Mouse (Mus musculus): ENCODE measurements around the gene Tprg. TPM values are rescaled to one million over a fixed set of nuclear protein-coding genes. Genes with fewer than 3 reads are reported as not detected.

The Tprg gene
- total and polyA plus RNA-seq, 3 experiments = not detected

DNA sequence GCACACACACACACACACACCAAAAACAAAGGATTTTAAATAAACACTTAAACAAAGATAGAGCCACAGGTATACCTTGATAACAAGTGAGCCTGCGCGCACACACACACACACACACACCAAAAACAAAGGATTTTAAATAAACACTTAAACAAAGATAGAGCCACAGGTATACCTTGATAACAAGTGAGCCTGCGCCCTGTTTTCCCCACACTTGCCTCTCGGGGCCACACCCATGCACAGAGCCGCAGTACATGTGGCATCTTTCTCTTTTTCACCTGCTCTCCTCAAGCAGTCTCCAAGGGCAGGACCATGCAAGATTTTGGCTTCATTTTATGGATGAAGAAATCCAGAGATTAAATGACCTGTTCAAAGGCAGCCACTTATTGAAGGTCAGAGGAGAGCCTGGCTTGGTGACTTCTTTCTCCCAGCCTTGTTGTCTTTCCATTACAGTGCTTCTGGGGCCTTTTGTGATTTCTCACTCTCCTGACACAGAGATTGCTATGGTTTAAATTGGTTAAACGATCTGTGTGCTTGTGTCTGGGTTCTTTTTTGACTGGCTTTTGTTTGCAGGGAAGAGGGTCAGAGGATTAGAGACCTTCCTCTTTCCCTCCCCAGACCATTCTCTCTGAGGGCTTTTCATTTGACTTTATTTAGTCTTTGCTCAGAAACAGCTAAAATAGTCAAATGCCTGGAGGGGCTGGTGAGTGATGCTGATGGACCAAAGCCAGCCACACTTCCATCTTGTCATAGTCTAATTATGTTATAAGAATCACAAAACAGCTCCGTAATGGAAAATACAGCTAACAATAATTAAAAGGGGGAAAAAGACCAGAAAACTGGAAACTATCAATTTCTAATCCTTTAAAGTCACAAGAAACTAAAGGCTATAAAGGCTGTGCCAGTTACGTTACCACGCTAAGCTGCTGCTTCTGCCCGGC, 46.9 kb downstream of the Tprg start:
- DNase-seq = no peak

DNA sequence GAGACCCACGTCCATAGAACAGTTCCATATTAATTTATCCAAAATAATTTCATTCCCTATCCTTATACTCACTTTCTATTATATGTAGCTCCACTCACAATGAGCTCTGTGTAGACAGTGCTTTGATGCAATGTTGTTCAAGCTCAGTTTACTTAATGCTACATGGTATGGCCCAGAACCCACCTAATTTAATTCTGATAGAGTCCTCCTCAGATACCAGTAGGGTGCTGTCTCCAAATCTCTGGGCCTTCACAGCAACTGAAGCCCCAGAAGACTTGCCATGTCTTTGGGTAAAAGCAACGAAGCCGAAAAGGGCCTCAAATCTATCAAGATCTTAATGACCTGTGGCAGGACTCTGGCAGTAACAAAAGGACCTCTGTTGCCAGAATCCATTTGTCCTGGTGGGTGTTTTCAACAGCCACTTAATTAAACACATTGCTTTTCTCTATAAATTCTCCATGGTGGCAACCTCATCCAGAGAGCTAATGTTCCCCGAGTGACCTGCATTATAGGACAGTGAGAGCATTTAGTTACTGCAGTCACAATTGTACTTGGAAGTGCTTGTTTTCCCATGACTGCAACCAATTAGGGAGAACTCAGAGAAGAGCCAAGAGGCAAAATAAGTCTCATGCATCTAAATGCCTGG, 48.6 kb downstream of the Tprg start:
- DNase-seq = no peak

DNA sequence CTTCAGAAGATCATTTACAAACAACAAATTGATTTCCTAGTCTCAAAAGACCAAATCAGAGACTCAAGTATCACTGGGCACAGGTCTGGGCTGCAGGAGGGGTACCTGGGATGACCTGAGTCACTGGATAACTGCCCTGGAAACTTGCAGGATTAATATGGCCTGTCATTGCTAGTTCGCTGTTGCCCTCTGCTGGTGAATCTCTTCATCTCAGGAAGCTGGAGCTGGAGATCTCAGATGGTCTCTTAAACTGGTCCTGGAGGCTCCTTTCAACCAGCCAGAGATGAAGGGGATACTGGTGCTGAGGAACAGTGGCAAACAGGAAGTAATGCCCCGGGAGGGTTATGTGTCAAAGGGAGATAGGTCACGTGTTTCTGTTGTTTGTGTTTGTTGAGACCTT, 63.0 kb downstream of the Tprg start:
- peak; percentile 61 for DNase-seq

DNA sequence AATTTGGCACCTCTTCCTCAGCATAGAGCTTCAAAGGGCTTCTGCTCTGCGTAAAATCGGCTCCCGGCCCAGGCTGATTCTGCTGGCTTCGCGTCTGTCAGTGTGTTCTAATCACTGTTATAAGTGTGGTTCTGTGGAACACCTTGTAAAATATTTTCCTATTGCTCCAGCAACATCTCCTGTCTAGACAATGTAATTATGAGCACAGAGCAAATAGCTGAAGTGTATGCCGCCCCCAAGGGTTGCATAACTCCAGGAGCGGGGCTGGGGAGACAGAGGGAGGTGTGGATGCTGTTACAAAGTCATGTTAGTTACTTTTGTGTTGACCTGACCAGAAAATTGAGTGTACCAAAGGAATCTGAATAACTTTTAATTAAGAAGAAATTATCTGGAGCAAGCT, 81.2 kb downstream of the Tprg start:
- no peak for DNase-seq

DNA sequence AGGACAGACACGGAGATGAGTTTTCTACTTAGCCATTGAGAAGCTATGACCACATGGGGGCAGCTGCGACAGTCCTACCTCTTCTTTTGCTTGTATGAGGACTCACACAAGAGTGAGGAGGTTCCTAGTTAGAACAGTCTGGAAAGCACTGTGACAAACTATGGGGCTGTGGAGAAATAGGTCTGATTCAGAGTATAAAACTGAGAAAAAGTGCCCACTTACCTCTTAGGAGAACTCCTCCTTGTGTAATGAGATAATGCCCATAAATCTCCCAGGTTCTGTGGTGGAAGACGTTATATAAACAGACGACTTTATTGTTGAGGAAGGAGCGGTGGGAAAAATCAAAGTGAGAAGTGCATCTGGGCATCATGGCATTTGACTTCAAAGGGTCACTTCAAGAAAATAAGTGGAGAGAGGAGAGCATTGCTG, 83.4 kb downstream of the Tprg start:
- DNase-seq = no peak

DNA sequence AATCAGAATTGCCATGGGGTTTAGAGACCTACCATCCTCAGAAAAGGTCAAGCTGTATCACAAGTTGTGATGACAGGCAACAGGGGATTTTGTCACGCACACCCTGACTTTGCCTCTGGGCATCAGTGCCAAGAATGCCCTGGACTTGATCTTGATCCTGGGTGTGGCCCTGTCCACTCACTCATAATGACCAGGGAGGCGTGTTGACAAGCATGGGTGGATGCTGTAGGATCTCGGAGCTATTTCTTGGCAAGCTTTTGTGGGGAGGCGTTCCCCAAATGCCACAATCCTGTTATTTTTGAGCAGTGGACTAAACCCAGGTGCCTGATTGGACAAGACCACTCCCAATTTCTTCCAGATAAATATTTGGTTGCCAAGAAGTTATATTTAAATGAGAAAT, 87.5 kb downstream of the Tprg start:
- no peak for DNase-seq

DNA sequence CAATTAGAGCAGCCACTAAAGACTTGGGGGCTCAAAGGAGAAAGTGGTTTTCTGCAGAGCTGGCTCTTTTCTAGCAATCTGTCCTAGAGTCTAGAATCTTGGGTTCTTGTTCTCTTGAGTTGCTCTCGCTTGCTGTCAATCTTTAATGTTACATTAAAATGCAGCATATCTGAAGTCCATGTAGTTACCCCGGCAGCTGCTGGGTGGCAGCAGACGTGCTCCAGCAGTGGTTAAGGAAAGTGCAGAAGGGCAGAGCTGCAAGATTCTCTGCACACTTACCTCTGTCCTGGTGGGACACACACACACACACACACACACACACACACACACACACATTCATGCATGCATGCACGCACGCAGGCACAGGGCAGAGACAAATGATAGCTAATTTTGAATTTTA, 88.2 kb downstream of the Tprg start:
- no peak for DNase-seq

DNA sequence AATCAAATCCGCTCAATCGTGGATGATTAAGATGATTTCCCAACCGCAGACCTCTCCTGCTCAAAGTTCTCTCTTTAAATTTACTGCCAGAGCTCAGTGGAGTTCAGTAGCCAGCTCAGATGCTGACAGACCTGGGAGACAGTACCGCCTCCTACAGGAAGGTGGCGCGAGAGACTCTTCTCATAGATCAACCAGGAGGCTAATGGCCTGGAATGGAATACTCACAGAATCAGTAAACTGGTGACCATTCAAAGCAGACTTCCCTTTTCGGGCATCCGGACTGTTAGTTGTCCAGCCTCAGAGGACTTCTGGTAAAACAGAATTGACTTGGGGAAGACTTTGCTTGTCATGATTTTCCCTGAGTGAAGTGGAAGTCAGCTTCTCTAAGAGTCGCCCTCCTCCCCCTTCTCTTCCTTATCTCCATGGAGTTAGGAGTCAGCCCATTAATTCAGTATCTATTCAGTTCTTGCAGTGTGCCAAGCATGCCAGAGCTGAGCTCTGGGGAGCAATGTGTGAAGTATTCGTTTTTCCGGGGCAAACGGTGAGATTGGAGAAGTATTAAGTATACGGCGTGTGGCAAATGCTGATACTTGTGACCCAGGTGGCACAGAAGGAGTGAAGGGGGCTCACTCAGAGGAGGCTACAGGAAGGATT, 90.2 kb downstream of the Tprg start:
- peak; percentile 64 for DNase-seq

DNA sequence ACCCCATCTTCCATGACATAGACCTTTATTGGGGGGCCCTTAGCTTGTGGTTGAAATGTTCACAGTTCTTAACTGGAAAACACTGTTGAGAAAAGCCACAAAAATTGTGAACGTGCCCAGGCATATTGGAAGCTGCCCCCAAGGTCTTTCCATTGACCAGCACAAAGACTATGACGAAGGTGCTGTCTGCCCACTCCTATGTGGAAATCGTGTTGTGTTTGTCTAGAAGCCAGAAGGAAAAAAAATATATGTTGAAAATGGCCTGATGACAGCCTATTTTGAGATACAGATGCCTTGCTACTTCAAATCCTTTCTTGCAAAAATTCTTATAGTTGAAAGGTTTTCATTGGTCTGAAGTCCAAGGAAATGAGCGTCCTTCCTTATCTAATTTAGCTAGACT, 91.1 kb downstream of the Tprg start:
- DNase-seq = no peak

DNA sequence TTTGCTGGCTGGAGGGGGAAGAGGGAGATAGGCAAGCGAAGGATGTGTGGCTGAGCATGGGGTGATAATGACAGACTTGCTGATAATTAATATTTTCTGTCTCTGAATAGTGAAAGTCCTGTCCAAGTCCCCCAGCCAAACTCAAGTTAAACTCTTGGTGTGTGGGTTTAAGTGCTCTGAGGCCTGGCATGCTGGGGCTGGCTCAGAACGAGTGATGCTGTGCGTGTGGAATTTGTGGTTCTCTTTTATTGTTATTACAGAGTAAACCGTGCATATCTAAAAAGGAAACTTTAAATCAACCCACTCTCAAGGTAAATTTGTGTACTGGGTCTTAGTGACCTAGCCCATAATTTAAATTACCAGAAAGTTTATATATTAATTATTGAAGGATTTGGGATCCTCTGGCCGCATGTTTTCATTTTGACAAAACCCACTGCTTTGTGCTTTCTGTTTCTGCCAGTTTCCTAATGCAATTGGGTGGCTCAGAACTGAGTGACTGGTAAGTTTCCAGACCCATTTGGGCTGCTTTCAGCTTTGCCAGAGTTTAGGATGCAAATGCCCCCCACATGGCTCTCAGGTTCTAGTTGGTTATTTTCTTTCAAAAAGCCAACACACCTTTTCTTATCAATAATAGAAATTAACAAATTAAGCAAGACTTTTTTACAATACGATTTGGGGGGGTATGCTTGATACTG, 99.0 kb downstream of the Tprg start:
- no peak for DNase-seq

DNA sequence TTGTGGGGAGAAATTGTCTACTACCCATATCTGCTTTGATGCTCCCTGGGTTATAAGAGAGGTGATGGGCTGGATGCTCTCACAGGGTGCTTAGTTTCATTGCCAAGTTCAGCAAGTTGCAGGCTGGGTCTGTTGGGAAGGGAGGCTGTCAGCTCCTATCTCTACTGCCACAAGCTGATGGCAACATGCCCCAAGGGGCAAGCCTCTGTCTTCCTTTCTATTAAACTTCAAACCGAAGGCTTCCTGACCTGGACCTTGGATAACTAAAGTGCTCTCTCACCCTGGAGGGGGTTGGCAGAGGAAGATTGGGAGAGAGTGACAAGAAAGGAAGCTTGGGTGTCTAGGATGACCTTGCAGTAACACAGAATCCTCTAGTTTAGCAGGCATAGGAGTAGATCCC, 108.1 kb downstream of the Tprg start:
- no peak for DNase-seq

DNA sequence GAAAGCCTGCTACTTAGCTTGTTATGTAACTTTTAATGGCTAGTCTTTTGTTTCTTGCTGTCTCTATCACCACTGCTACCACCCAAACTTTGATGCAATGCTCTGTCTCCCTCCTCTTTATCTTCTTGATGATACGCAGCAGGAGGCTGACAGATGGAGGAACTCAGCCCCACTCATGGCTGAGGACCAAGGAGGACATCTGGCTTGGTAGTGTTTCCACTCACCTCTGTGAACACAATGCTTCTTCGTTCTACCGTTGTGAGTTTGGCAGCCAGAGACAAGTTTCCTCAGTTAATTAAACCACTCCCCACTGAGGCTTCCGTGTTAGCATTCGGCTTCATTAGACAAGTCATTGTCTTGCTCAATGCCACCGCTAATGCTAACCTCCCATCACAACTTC, 117.5 kb downstream of the Tprg start:
- no peak for DNase-seq

DNA sequence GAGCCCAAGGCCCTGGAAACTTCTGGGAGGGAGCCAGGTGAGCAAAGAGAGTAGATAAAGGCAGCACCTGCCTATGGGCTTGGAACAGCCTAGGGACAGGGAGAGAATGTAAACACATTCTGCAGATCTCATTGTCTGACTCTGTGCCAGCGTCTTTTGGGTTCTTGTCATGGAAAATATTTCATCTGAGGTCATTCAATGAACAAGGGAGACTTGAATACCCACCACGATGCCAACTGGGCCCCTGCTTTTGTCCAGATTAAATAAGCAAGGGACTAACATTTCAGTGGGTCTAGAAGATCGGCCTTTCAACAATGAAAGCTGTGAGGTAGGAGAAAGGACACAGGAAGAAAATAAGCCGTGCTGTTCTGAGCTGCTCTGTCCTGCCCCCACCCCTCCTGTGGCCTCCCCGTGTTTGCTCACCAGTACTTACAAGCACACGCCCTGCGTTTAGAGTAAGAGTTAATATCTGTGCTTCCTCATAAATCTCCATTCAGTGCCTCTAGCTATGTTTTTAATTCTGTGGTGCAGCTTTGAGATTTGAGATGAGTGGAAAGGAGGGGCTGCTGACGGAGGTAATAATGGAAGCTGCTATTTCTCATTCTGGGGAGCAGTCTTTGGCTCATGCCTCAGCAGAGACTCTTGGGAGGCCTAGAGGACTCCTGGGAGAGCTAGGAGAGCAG, 120.7 kb downstream of the Tprg start:
- DNase-seq = no peak

DNA sequence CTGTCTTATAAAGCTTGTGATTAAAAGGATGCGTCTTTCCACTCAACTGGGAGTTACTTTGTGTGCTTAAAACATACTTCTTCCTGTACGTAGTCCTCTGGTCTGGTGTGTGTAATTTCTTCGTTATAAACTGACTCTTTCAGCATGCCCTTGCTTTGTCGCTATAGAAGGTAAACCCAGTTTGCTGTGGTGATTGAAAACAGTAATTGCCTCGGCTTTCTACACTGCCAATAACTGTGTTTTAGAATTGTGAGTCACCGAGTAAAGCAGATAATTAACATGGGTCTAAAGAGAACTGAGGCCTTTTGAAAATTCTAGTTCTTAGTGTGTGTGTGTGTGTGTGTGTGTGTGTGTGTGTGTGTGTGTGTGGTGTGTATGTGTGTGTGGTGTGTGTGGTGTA, 121.4 kb downstream of the Tprg start:
- DNase-seq = no peak

DNA sequence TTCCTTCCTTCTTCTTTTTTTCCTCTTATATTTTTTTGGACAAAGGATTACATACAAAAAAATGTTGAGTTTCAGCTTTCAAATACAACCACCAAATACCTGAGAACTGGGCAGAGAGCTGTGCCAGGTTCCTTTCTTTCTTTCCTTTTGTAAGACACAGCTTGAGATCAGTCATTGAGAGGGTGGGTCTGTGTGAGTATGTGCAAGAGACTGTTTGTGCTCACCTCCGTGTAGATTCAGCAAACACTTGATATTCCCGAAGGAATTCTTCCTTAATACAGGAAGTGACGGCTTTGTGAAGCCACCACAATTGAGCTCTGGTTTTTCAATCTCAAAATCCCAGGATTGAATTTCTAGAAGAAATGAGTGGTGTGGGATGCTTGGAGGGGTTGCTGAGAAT, 124.7 kb downstream of the Tprg start:
- DNase-seq = no peak

DNA sequence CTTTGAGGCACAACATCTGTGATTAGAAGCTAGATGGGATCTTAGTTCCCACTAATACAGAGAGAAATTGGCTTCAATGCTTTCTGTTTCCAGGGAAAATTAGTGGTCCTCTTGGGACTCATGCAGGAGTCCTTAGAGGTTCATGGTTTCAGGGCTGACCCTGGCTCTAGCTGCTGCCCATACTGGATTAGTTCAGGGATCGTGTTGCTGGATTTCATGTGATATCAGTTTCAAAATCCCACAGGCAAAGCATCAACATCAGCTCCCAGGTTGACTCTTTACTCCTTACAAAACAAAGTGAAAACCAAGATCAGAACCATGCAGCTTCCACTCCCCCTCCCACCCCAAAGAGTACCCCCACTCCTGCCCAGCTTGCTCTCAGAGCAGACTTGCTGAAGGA, 127.3 kb downstream of the Tprg start:
- no peak for DNase-seq

DNA sequence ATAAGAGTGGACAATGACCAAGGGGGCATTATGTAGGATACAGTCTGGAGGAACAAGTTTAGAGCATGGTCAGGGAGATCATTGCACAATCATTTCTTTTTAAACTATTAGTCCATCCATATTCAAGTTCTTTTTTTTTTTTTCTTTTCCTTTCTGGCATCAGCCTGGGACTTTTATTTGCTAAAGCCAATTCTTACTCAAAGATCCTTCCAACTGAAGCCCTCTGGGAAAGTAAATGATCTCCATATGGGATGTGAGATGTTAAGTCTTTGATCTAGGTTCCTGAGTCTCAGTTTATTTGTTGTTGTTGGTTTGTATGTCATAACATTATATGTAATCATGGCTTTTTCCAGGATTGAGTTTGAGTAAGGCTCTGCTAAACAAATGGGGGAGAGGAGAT, 128.6 kb downstream of the Tprg start:
- no peak for DNase-seq

DNA sequence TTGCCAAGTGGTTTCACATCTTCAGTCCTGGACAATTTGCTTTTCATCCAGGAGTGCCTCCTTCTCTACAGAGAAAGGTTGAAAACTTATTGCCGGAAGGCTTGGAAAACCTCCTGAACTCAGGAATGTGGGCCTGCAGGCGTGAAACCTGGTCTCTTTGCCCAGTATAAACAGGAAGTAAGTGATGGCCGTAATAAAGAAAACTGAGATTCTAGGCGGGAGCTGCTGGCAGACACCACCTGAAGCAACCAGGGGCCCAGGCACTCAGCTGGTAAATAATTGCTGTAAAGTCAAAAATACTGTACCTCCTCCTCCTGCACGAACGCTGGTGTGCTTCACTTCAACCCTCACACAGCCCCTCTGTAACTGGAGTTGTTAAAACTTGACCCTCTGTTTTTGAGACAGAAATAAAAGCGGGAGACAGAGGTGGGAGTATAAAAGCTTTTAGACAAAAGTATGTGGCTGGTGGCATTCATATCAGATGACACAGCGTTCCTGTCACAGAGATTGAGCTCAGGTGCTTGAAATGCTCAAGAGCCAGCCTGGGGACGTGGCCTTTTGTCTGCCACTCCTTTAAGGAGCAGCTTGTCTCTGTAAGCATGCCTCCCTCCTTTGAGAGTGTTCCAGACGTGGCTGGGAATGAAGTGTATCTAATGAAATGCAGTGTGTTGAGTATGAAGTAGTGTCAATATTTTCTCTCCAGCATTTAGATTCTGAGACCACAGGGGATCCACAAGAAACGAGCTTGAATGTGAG, 131.4 kb downstream of the Tprg start:
- no peak for DNase-seq

DNA sequence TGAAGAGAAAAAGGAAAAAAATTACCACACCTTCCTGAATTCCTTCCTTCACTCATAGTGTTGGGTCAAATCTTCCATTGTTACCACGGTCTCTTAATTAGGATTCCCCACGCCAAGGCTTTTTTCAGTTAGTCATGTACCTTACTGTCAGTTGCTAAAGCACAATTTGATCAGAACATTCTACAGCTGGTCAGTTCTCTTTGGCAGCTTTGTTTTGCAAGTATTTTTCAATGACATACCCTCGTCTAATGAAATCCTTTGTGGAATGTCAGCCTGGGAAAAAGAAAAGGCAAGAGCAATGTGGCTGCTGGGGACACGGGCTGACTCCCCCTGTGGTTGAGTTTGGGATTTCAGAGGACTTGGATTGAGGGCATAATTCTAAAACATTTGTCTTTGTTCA, 136.4 kb downstream of the Tprg start:
- DNase-seq = no peak

DNA sequence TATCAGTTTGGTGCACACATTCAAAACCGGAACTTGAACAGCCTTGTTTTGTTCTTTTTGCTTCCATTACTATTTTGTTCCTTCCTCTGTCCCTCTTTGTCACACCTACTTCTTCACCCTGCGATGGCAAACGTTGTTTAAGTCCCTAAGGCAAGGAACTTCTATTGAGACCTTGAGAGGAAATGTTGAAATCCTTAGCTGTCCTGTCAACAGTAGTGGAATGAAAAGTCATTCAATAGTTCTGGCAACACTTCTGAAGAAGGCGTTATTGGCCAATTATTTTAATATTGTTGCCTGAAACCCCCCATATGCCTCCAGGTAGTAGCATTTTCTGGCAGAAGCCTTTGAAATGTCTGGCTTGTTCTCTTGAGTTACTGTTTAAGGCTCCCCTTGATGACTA, 137.4 kb downstream of the Tprg start:
- DNase-seq = no peak

DNA sequence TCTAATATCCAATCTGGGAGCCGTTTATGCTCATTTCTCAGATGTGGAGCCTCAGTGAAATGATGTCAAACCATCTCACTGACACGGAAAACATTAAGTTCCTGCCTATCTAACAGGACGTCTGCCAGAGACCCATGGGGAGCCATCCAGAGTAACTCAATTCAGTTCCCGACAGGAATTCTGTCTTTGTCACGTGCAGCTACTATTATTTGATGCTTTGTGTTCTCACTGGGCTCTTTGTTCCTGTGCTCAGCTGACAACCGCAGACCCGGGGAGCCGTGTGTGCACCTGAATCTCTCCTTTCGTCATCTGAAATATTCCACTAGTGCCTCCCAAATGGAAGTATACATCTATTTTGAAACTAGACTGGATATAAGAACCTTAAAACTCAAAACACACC, 138.3 kb downstream of the Tprg start:
- no peak for DNase-seq

All from adrenal gland, adult 2 months (tissue).